Mouse (Mus musculus) kidney, embryonic 14.5 days (tissue): ENCODE measurements around the gene Cldn2. TPM values are rescaled to one million over a fixed set of nuclear protein-coding genes. Genes with fewer than 3 reads are reported as not detected.

ENCODE experiments used
- ATAC-seq: fragments of 200-750 bp; cut with Nextera tagmentation; 2 replicates; pipeline ENCODE4 v1.8.0; 2017; ENCODE audit warnings: moderate number of reproducible peaks, mild to moderate bottlenecking, moderate TSS enrichment, moderate library complexity; ENCODE audit not compliant: low FRiP score, low TSS enrichment
- H3K27ac ChIP-seq: fragments of 300-500 bp; sonication (generic); 2 replicates; pipeline ENCODE4 v1.5.1; 2014; ENCODE audit warnings: low read depth, mild to moderate bottlenecking, low read length, moderate library complexity, mixed read lengths
- H3K27me3 ChIP-seq: fragments of 300-500 bp; sonication (generic); 2 replicates; pipeline ENCODE4 v1.6.1; 2014; ENCODE audit warnings: mild to moderate bottlenecking, low read length; ENCODE audit not compliant: control insufficient read depth, insufficient read depth
- H3K36me3 ChIP-seq: fragments of 300-500 bp; sonication (generic); 2 replicates; pipeline ENCODE4 v1.6.1; 2014; ENCODE audit warnings: low read length, mixed read lengths; ENCODE audit not compliant: control insufficient read depth, insufficient read depth
- H3K4me1 ChIP-seq: fragments of 300-500 bp; sonication (generic); 2 replicates; pipeline ENCODE4 v1.6.1; 2014; ENCODE audit warnings: low read length, mixed read lengths; ENCODE audit not compliant: control insufficient read depth, insufficient read depth
- H3K4me2 ChIP-seq: fragments of 300-500 bp; sonication (generic); replicated peaks from 2 replicates; pipeline ENCODE4 v1.6.1; 2014; ENCODE audit warnings: low read depth, mild to moderate bottlenecking, low read length
- H3K4me3 ChIP-seq: fragments of 300-500 bp; sonication (generic); 2 replicates; pipeline ENCODE4 v1.5.1; 2014; ENCODE audit warnings: mild to moderate bottlenecking, low read length
- H3K9ac ChIP-seq: fragments of 300-500 bp; sonication (generic); 2 replicates; pipeline ENCODE4 v1.6.1; 2014; ENCODE audit warnings: low read depth, mild to moderate bottlenecking, low read length, moderate library complexity
- H3K9me3 ChIP-seq: fragments of 300-500 bp; sonication (generic); 2 replicates; pipeline ENCODE4 v1.6.1; 2016; ENCODE audit warnings: low read length; ENCODE audit not compliant: control insufficient read depth
- WGBS: fragments of 180-500 bp; shearing (Covaris S2); extraction: QIAGEN DNeasy Blood & Tissue Kit; methylation state at CpG from one replicate; pipeline ENCODE4 v1.1.7; 2014; 5-methylcytosine and 5-hydroxymethylcytosine counted together
- polyA plus RNA-seq: library from polyadenylated mRNA; unstranded; fragments of >200 nt; fragmentation: Nextera tagmentation; extraction: Ambion mirVana; gene quantifications from 2 replicates; pipeline ENCODE4 v1.2.1, GENCODE M21; 2014

Cldn2 gene
- polyA plus RNA-seq, 1 experiment from 2014 or later, result 5.0 TPM

GRCm38 (mm10) chrX:139799953-139800352, 675 bp upstream of the Cldn2 start:
- Histone ChIP-seq H3K9me3 (no peaks in the 10 kb centered on the region), H3K4me2 (no peak overlapping the region), H3K4me1 (no peaks in the 10 kb centered on the region), H3K27me3 (no peaks in the 10 kb centered on the region), H3K4me3 (no peak overlapping the region), H3K9ac (no peak overlapping the region), H3K36me3 (no peaks in the 10 kb centered on the region), H3K27ac (no peak overlapping the region)
- WGBS, result 73% methylated on average over 3 of the region's 3 CpGs
- ATAC-seq, result no peak

- Histone ChIP-seq H3K9ac (no peak overlapping the region), H3K4me1 (no peaks in the 10 kb centered on the region)
Observed at GRCm38 (mm10) chrX:139803028-139803427, 2.4 kb downstream of the Cldn2 start.

GRCm38 (mm10) chrX:139805918-139806317, 5.3 kb downstream of the Cldn2 start:
- no peaks in the 10 kb centered on the region for H3K27me3 ChIP-seq
- WGBS, result 80% methylated on average over 4 of the region's 4 CpGs
- H3K4me3 ChIP-seq, result no peak overlapping the region
- no peak for ATAC-seq
- no peak overlapping the region for H3K9ac ChIP-seq
- no peaks in the 10 kb centered on the region for H3K36me3 ChIP-seq
- no peaks in the 10 kb centered on the region for H3K4me1 ChIP-seq
- no peaks in the 10 kb centered on the region for H3K9me3 ChIP-seq
- H3K27ac ChIP-seq, result no peak overlapping the region
- H3K4me2 ChIP-seq, result no peak overlapping the region

More at GRCm38 (mm10) chrX:139803028-139803427, 2.4 kb downstream of the Cldn2 start:
- H3K9me3 ChIP-seq, result no peaks in the 10 kb centered on the region
- H3K36me3 ChIP-seq, result no peaks in the 10 kb centered on the region
- H3K27me3 ChIP-seq, result no peaks in the 10 kb centered on the region
- ATAC-seq, result no peak
- no peak overlapping the region for H3K4me3 ChIP-seq
- H3K27ac ChIP-seq, result no peak overlapping the region
- no peak overlapping the region for H3K4me2 ChIP-seq
- WGBS, result 63% methylated on average over 2 of the region's 2 CpGs

- ATAC-seq, result 0 out of 2 replicates have a peak, but pooled peaks have one; percentile 20
- no peak overlapping the region for H3K27ac ChIP-seq
Observed at GRCm38 (mm10) chrX:139807391-139807790, 6.8 kb downstream of the Cldn2 start.

GRCm38 (mm10) chrX:139808085-139808484, 7.5 kb downstream of the Cldn2 start:
- no peaks in the 10 kb centered on the region for H3K36me3 ChIP-seq
- no peak overlapping the region for H3K27ac ChIP-seq
- ATAC-seq, result peak; percentile 71; the same call in 1 of the 2 replicates
- no peak overlapping the region for H3K4me2 ChIP-seq
- no peak overlapping the region for H3K9ac ChIP-seq
- 55% methylated on average over 4 of the region's 4 CpGs for WGBS
- no peaks in the 10 kb centered on the region for H3K27me3 ChIP-seq
- H3K4me1 ChIP-seq, result no peaks in the 10 kb centered on the region
- H3K4me3 ChIP-seq, result no peak overlapping the region
- H3K9me3 ChIP-seq, result no peaks in the 10 kb centered on the region

More at GRCm38 (mm10) chrX:139807391-139807790, 6.8 kb downstream of the Cldn2 start:
- Histone ChIP-seq H3K4me2 (no peak overlapping the region), H3K36me3 (no peaks in the 10 kb centered on the region), H3K4me3 (no peak overlapping the region), H3K4me1 (no peaks in the 10 kb centered on the region), H3K27me3 (no peaks in the 10 kb centered on the region), H3K9me3 (no peaks in the 10 kb centered on the region), H3K9ac (no peak overlapping the region)
- 71% methylated on average over 2 of the region's 2 CpGs for WGBS

- H3K4me2 ChIP-seq, result no peak overlapping the region
- H3K27me3 ChIP-seq, result no peaks in the 10 kb centered on the region
- H3K9me3 ChIP-seq, result no peaks in the 10 kb centered on the region
- no peak overlapping the region for H3K4me3 ChIP-seq
- ATAC-seq, result no peak
- no peak overlapping the region for H3K27ac ChIP-seq
- no peaks in the 10 kb centered on the region for H3K36me3 ChIP-seq
- H3K4me1 ChIP-seq, result no peaks in the 10 kb centered on the region
- WGBS, result 89% methylated on average over 10 of the region's 10 CpGs
- no peak overlapping the region for H3K9ac ChIP-seq
Observed at GRCm38 (mm10) chrX:139808501-139808900, 7.9 kb downstream of the Cldn2 start.

- H3K4me3 ChIP-seq, result no peak overlapping the region
- no peak overlapping the region for H3K9ac ChIP-seq
- H3K27me3 ChIP-seq, result no peaks in the 10 kb centered on the region
- no peak overlapping the region for H3K27ac ChIP-seq
- WGBS, result 58% methylated on average over 3 of the region's 3 CpGs
- H3K4me1 ChIP-seq, result no peaks in the 10 kb centered on the region
- no peak for ATAC-seq
- no peak overlapping the region for H3K4me2 ChIP-seq
- H3K9me3 ChIP-seq, result no peaks in the 10 kb centered on the region
- H3K36me3 ChIP-seq, result no peaks in the 10 kb centered on the region
Observed at GRCm38 (mm10) chrX:139812636-139813298, 12.1 kb downstream of the Cldn2 start.

GRCm38 (mm10) chrX:139813299-139814002, 12.8 kb downstream of the Cldn2 start:
- H3K27me3 ChIP-seq, result no peaks in the 10 kb centered on the region
- H3K36me3 ChIP-seq, result no peaks in the 10 kb centered on the region
- no peak overlapping the region for H3K9ac ChIP-seq
- no peak overlapping the region for H3K4me3 ChIP-seq
- no peak overlapping the region for H3K27ac ChIP-seq
- WGBS, result 87% methylated on average over 9 of the region's 9 CpGs
- no peaks in the 10 kb centered on the region for H3K4me1 ChIP-seq
- H3K4me2 ChIP-seq, result no peak overlapping the region
- H3K9me3 ChIP-seq, result no peaks in the 10 kb centered on the region
- no peak for ATAC-seq

GRCm38 (mm10) chrX:139814018-139814635, 13.5 kb downstream of the Cldn2 start:
- Histone ChIP-seq H3K9me3 (no peaks in the 10 kb centered on the region), H3K4me1 (no peaks in the 10 kb centered on the region), H3K4me3 (no peak overlapping the region), H3K4me2 (no peak overlapping the region), H3K36me3 (no peaks in the 10 kb centered on the region), H3K27ac (no peak overlapping the region), H3K27me3 (no peaks in the 10 kb centered on the region), H3K9ac (no peak overlapping the region)
- 87% methylated on average over 8 of the region's 8 CpGs for WGBS
- ATAC-seq, result no peak
